Mouse (Mus musculus): ENCODE results near the gene Brwd1. TPM values are rescaled to one million over a fixed set of nuclear protein-coding genes. Genes with fewer than 3 reads are reported as not detected.
A peak's percentile ranks its signal among the peaks of the same experiment; 100 is the strongest.

Brwd1 gene
- polyA plus RNA-seq, 1 experiment, result 48.5 TPM

DNA sequence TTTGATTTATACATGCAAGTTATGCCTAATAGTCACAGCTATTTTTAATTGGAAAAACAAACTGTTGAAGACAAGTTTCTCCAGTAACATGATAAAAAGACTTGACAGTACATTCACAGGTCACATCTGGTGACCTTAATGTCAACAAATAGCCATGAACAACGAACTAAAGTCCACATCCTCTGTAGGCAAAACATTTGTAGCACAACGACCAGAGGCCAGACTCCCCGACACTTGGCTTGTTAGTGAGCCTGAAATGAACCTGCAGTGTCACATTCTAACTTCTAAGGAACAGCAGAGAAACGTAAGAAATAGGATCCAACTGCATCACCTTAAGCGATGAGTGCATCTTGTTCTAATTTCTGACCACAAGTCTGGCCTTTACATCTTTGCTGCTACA, 89.7 kb downstream of the Brwd1 start:
- TF ChIP-seq CTCF (IDR thresholded peaks at IDR 0.05; ENCODE audit: borderline replicate concordance, control insufficient read depth, extremely low read depth, insufficient read depth, low read length, poor library complexity) (no peak), POLR2A (IDR thresholded peaks at IDR 0.05; ENCODE audit: control insufficient read depth, extremely low read depth, insufficient read depth, low read length, poor library complexity) (no peak)
- no peaks in the 10 kb centered on the region for H3K36me3 ChIP-seq (ENCODE audit: control insufficient read depth, insufficient read depth, low read length)
- no peaks in the 10 kb centered on the region for H3K27me3 ChIP-seq (ENCODE audit: control insufficient read depth, insufficient read depth, low read length)
- H3K4me1 ChIP-seq (replicated peaks; ENCODE audit: control insufficient read depth, insufficient read depth, low read length), result peaks cover 8% of the 10 kb centered on the region
- no peak overlapping the region for H3K4me3 ChIP-seq (ENCODE audit: control insufficient read depth, insufficient read depth, low read length)
- no peak for DNase-seq
- WGBS, result 92% methylated on average over 5 of the region's 5 CpGs
- no peak overlapping the region for H3K27ac ChIP-seq (ENCODE audit: control insufficient read depth, insufficient read depth, low read length)

DNA sequence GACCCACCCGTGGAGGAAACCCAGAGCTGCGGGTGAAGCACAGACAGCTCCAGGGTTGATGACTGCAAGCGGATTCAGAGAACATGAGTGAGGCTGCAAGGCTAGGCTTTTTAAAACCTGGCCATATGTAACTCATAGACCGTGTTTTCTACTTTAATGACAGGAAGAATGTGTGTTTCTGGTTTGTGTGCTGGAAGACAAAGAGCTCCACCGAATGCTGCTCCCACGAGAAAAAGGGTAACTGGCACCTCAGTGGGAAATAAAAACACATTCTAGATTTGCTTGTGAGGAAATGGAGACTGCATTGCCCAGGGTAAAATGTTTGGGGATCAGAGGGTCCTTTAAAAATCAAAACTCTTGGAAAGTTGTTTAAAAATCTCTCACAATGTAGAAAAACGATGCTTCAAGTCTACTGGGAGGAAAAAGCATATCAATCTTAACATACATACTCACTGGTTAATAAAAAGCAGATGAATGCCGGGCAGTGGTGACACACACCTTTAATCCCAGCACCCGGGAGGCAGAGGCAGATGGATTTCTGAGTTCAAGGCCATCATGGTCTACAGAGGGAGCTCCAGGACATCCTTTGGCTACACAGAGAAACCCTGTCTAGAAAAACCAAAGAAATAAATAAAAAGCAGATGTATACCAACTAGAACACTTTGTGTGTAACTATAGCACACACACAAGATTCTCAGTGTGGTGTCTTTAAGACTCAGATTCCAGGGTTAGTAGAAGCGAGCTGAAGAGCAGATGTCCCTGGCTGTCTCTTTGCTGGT, 91.0 kb downstream of the Brwd1 start:
- no peaks in the 10 kb centered on the region for H3K36me3 ChIP-seq (ENCODE audit: control insufficient read depth, insufficient read depth, low read length)
- TF ChIP-seq POLR2A (IDR thresholded peaks at IDR 0.05; ENCODE audit: control insufficient read depth, extremely low read depth, insufficient read depth, low read length, poor library complexity), result no peak
- WGBS, result 11% methylated on average over 10 of the region's 10 CpGs
- H3K27me3 ChIP-seq (ENCODE audit: control insufficient read depth, insufficient read depth, low read length), result no peaks in the 10 kb centered on the region
- DNase-seq, result peak; percentile 41
- peak overlapping the region; percentile 82 for H3K27ac ChIP-seq (ENCODE audit: control insufficient read depth, insufficient read depth, low read length)
- H3K4me1 ChIP-seq (replicated peaks; ENCODE audit: control insufficient read depth, insufficient read depth, low read length), result peaks cover 6% of the 10 kb centered on the region
- H3K4me3 ChIP-seq (ENCODE audit: control insufficient read depth, insufficient read depth, low read length), result peak overlapping the region; percentile 85

DNA sequence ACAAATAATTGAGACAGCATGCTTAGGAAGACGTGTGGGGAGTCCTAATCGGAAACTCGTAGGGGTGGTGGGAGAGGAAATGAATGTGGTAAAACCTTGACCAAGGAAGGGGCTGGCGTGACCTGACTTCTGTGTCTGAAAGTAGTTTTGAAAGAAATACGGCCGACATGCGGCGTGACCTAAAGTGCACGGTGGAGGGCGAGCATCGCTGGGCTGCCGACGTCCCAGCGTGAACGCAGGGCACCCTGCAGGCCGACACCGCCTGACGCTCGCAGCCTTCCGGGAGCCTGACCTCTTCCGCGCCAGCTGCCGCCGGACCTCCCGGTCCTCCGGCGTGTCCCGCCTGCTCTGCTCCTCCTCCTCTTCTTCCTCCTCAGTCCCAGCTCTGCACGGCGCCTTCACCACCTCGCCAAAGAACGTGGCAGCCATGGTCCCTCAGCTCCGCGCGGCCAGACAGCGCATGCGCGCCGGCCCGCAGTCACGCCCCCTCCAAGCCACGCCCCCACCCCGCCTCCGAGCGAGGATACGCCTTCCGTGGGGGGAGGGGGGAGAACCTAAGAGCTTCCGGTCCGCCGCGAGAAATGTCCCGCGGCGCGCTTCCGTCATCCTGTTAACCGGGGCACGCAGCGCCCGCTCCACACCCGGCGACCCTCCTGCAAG, 91.7 kb downstream of the Brwd1 start, which contains the start of gene Psmg1:
Gene Psmg1 (minus strand): TSS at position 499 of the 660 bp plus-strand sequence.
- peak; percentile 97 for DNase-seq
- Histone ChIP-seq H3K4me1 (replicated peaks; ENCODE audit: control insufficient read depth, insufficient read depth, low read length) (peaks cover 4% of the 10 kb centered on the region), H3K4me3 (ENCODE audit: control insufficient read depth, insufficient read depth, low read length) (peak within 1 kb of the TSS; percentile 85), H3K27ac (ENCODE audit: control insufficient read depth, insufficient read depth, low read length) (peak within 1 kb of the TSS; percentile 82), H3K27me3 (ENCODE audit: control insufficient read depth, insufficient read depth, low read length) (no peaks in the 10 kb centered on the region), H3K36me3 (ENCODE audit: control insufficient read depth, insufficient read depth, low read length) (no peaks in the 10 kb centered on the region)
- WGBS, result under 1% methylated on average over 62 of the region's 62 CpGs
- TF ChIP-seq POLR2A (IDR thresholded peaks at IDR 0.05; ENCODE audit: control insufficient read depth, extremely low read depth, insufficient read depth, low read length, poor library complexity), result peak; percentile 91
- peak; percentile 43; the same call in 1 of the 2 replicates for TF ChIP-seq CTCF (IDR thresholded peaks at IDR 0.05; ENCODE audit: borderline replicate concordance, control insufficient read depth, extremely low read depth, insufficient read depth, low read length, poor library complexity)

DNA sequence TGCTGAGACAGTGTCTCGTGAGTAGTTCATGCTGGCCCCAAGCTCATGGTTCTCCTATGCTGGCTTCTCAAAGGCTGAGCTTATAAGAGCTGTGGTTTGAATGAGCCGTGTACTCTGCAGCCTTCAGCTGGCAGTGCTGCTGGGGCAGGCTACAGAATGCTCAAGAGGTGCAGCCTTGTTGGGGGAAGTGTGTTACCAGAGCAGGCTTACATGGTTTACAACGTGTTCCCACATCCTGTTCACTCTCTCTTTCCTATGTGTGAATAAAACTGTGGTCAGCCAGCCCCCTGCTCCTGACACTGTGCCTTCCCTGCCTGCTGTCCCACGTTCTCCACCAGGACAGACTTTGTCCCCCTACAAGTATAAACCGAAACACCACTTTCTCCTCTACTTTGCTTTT, 97.4 kb downstream of the Brwd1 start:
- H3K27me3 ChIP-seq (ENCODE audit: control insufficient read depth, insufficient read depth, low read length), result no peaks in the 10 kb centered on the region
- peak; percentile 51 for DNase-seq
- H3K4me3 ChIP-seq (ENCODE audit: control insufficient read depth, insufficient read depth, low read length), result no peak overlapping the region
- H3K36me3 ChIP-seq (ENCODE audit: control insufficient read depth, insufficient read depth, low read length), result no peaks in the 10 kb centered on the region
- 14% methylated on average over 5 of the region's 5 CpGs for WGBS
- H3K4me1 ChIP-seq (replicated peaks; ENCODE audit: control insufficient read depth, insufficient read depth, low read length), result peaks cover 13% of the 10 kb centered on the region
- peak overlapping the region; percentile 98 for H3K27ac ChIP-seq (ENCODE audit: control insufficient read depth, insufficient read depth, low read length)
- TF ChIP-seq CTCF (IDR thresholded peaks at IDR 0.05; ENCODE audit: borderline replicate concordance, control insufficient read depth, extremely low read depth, insufficient read depth, low read length, poor library complexity) (peak; percentile 23; the same call in 1 of the 2 replicates), POLR2A (IDR thresholded peaks at IDR 0.05; ENCODE audit: control insufficient read depth, extremely low read depth, insufficient read depth, low read length, poor library complexity) (no peak)

DNA sequence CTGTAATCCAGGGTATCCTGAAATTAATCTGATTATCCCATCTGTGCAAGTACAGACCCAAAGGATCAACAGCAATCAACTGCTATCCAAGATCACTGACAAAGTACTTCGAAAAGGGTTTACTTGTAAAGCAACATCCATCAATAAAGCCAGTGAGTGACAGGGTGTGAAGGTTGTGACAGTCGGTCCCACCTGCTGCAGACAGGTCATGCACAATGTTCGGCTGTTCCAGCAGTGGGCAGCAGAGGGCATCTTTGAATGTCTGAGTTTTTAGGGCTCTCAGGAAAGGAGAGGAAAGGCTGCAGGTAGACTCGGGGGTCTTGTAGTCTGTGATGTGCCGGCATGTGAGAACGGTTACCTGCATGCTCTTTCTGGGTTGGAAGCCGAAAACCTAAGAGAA, 98.7 kb downstream of the Brwd1 start:
- Histone ChIP-seq H3K27me3 (ENCODE audit: control insufficient read depth, insufficient read depth, low read length) (no peaks in the 10 kb centered on the region), H3K4me3 (ENCODE audit: control insufficient read depth, insufficient read depth, low read length) (no peak overlapping the region), H3K27ac (ENCODE audit: control insufficient read depth, insufficient read depth, low read length) (peak overlapping the region; percentile 58; the same call in 1 of the 2 replicates), H3K36me3 (ENCODE audit: control insufficient read depth, insufficient read depth, low read length) (no peaks in the 10 kb centered on the region), H3K4me1 (replicated peaks; ENCODE audit: control insufficient read depth, insufficient read depth, low read length) (peaks cover 12% of the 10 kb centered on the region)
- 73% methylated on average over 7 of the region's 7 CpGs for WGBS
- peak; percentile 69 for DNase-seq
- TF ChIP-seq CTCF (IDR thresholded peaks at IDR 0.05; ENCODE audit: borderline replicate concordance, control insufficient read depth, extremely low read depth, insufficient read depth, low read length, poor library complexity), result peak; percentile 73; the same call in 1 of the 2 replicates
- no peak for TF ChIP-seq POLR2A (IDR thresholded peaks at IDR 0.05; ENCODE audit: control insufficient read depth, extremely low read depth, insufficient read depth, low read length, poor library complexity)

DNA sequence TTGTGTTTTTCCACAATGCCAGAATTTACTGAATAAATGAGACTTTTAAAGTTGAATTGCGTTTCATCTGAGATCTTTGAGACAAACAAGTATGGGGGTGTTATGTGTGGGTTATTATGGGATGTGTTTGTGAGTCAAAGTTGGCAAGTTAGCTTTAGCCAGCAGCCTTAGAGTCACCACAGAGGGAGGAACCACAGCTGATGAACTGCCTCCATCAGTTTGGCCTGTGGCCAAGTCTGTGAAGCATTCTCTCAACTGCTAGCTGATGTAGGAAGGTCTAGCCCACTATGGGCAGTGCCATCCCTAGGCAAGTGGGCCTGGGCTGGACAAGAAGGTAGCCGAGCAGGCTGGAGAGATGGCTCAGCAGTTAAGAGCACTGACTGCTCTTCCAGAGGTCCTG, 111.5 kb downstream of the Brwd1 start:
- DNase-seq, result no peak
- no peak for TF ChIP-seq CTCF (IDR thresholded peaks at IDR 0.05; ENCODE audit: borderline replicate concordance, control insufficient read depth, extremely low read depth, insufficient read depth, low read length, poor library complexity)
- no peak for TF ChIP-seq POLR2A (IDR thresholded peaks at IDR 0.05; ENCODE audit: control insufficient read depth, extremely low read depth, insufficient read depth, low read length, poor library complexity)
- H3K27me3 ChIP-seq (ENCODE audit: control insufficient read depth, insufficient read depth, low read length), result no peaks in the 10 kb centered on the region
- no peak overlapping the region for H3K4me3 ChIP-seq (ENCODE audit: control insufficient read depth, insufficient read depth, low read length)
- no peaks in the 10 kb centered on the region for H3K4me1 ChIP-seq (replicated peaks; ENCODE audit: control insufficient read depth, insufficient read depth, low read length)
- whole genome bisulfite sequencing, result 90% methylated on average over 2 of the region's 2 CpGs
- no peak overlapping the region for H3K27ac ChIP-seq (ENCODE audit: control insufficient read depth, insufficient read depth, low read length)
- no peaks in the 10 kb centered on the region for H3K36me3 ChIP-seq (ENCODE audit: control insufficient read depth, insufficient read depth, low read length)

All from thymus, adult 2 months (tissue).